Mouse (Mus musculus): ENCODE results near the gene Mcur1.

The Mcur1 gene

DNA sequence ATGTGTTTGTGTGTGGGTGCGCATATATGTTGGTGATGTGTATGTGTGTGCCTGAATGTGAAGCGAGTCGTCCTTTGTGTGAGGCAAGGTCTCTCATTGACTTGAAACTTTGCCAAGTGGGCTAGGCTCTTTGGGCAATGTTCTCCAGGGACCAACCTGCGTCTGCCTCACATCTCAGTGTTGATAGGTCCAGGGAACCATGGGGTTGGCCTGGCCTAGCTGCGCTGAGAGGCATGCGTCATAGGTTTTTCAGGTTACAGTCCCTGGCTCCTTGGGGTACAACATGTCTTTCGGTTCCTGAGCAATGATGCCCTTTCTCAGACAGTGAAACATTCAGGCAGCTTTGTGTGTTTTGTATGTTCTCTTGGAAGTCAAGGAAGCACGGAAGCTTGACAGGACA is 6.2 kb upstream of the Mcur1 start:
- in situ Hi-C loops (cut with MboI, MseI), result loop anchor here in 1 of 2 experiments (25.0 kb wide), 1 partner anchor 379 kb away; no protein-coding TSS in a partner anchor

DNA sequence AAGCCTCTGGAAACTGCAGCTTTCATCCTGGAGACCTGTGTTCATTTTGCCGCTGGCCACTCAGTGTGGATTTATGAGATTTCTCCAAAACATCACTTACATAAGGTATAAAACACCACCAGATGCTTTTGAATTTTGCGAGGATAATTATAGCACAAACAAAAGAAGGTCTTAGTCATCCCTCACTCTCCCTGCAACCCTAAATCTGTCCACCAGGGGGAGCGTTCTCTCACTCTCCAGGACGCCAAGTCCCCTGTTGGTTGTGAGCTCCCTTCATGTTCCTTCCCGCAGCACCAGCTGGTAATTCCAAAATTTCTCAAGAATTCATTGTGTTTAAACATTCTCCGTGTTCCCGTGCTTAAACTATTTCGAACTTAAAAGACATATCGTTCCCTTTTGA is 5.4 kb upstream of the Mcur1 start:
- in situ Hi-C loops (cut with MboI, MseI), result loop anchor here in 1 of 2 experiments (25.0 kb wide), 1 partner anchor 378 kb away; no protein-coding TSS in a partner anchor

DNA sequence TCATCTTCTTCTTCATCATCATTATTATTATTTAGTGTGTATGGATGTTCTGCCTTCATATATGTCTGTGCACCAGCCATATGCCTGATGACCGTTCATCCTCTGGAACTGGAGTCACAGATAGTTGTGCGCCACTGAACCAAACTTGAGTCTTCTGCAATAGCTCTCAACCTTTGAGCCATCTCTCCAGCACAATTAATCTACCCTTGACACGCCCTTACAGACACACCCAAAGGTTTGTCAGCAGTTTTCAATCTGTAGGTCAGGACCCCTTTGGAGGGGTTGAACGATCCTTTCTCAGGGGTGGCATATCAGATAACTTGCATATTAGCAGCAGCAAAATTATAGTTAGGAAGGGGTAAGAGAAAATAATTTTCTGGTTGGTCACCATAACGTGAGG is 4.7 kb upstream of the Mcur1 start:
- in situ Hi-C loops (cut with MboI, MseI), result loop anchor here in 1 of 2 experiments (25.0 kb wide), 1 partner anchor 377 kb away; no protein-coding TSS in a partner anchor

DNA sequence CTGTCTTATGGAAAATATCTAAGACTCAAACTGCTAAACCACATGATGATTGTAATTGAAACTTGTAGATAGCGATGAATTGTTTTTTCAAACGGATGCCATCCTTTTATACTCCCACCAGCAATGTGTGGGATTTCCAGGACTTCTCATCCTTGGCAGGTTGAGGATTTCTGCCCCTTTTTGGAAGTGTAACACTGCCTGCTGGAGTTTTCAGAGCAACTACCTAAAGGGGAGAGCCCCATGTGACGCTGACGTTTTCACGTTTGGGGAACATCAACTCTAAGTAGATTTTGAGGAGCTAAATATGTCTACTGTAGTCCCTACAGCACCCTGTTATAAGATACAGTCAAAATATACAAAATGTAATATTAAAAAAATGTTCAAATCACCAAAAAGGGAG is 2.7 kb upstream of the Mcur1 start:
- in situ Hi-C loops (cut with MboI, MseI), result loop anchor here in 1 of 2 experiments (25.0 kb wide), 1 partner anchor 375 kb away; no protein-coding TSS in a partner anchor

DNA sequence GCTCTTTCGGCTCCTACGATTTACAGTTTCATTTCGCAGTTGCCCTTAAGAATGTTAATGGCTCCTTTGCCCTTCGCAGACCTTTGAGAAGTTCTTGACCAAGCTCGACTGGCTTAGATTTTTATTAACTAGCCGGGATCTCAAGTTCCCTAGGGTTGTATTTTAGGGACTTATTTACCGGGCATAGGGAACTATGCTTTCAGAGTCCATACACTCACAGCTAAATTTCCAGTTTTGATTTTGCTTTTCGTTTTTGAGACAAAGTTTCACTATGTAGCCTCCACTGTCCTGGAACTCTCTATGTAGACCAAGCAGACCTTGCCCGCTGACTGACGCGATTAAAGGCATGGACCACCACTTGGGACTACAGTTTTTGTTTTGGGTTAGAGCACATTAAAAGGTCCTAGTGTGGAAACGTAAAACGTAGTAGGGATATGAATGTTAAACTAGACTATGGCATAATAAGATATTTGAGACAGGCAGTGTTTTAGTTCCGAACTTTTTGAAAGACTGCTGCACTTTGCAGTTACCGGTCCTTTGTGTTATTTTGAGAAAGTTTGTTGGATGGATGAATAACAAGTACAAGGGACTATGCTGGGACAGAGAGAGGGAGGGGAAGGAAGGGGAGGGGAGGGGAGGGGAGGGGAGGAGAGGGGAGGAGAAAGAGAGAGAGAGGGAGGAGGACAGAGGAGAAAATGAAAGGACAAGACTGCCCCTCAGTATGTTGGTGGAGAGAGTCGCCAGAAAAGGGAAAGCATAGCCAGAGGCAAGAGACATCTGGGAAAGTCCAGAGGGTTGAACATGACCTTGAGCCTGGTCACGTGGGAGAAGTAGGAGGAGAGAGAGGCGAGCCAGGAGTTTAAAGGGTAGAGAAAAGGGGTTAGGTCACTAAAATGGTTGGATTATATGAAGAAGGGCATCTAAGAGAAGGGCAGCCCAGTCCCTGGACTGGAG is 744 bp upstream of the Mcur1 start:
- in situ Hi-C loops (cut with MboI, MseI), result loop anchor here in 1 of 2 experiments (25.0 kb wide), 1 partner anchor 373 kb away; no protein-coding TSS in a partner anchor

DNA sequence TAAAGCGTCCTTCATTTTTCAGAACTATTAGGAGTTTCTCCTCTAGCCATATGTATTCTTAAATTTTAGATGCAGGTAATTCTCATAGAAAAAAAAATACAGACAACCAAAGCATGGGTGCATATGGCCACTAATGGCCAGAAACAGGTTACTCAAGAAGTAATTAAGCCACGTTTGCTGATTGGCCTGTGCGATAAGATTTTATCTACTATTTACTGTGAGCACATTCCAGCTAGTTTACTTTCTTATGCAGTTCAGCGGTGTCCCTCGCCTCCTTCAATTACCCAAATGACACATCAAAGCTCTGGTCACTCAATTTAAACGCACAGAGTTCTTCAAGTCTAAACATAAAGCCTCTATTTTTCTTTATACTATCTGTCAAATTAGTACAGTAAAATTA is 1.0 kb downstream of the Mcur1 start:
- in situ Hi-C loops (cut with MboI, MseI), result loop anchor here (5.0 to 25.0 kb wide), 4 partner anchors 77 to 384 kb away; partner anchors contain the start of genes Ranbp9 (in 1 of the 2) and Tbc1d7 (in 1 of the 2)

DNA sequence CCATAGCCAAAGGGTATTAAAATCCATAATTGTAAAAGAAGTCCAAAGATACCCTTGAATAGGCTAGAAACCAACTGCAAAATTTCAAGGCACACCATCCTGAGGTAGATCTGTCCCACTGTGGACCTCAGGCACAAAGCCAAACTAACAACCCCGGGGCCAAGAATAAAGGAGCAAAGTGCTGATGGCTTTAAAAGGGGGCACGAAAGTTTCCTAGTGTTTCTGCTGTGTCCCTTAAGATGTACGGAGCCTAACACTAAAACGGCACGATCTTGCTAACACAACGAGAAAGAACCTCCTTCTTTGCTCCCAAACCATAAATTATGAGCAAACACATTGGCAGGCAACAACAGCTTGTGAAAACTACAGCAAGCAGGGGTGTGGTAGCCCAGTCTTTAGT is 1.6 kb downstream of the Mcur1 start:
- in situ Hi-C loops (cut with MboI, MseI), result loop anchor here (5.0 to 25.0 kb wide), 4 partner anchors 76 to 384 kb away; partner anchors contain the start of genes Ranbp9 (in 1 of the 2) and Tbc1d7 (in 1 of the 2)

DNA sequence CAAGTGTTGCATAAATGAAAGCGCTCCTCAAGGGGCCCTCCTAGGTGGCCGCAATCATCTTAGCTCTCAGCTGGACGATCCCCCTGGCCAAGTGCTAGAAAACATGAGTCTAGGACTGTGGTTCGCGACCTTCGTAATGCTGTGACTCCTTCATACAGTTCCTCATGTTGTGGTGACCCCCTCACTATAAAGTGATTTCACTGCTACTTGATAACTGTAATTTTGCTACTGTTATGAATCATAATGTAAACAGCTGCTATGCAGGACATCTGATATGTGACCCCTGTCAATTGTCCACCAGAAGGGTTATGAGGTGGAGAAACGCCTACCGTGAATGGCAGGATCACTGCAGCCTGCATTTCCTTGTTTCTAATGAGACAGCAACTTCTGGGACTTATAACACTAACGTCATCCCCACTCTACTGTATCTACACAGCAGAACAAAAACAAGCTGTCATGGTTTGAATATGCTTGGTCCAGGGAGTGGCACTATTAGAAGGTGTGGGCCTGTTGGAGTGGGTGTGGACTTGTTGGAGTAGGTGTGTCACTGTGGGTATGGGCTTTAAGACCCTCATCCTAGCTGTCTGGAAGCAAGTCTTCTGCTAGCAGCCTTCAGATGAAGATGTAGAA is 3.0 kb downstream of the Mcur1 start:
- in situ Hi-C loops (cut with MboI, MseI), result loop anchor here (5.0 to 25.0 kb wide), 4 partner anchors 75 to 382 kb away; partner anchors contain the start of genes Ranbp9 (in 1 of the 2) and Tbc1d7 (in 1 of the 2)

DNA sequence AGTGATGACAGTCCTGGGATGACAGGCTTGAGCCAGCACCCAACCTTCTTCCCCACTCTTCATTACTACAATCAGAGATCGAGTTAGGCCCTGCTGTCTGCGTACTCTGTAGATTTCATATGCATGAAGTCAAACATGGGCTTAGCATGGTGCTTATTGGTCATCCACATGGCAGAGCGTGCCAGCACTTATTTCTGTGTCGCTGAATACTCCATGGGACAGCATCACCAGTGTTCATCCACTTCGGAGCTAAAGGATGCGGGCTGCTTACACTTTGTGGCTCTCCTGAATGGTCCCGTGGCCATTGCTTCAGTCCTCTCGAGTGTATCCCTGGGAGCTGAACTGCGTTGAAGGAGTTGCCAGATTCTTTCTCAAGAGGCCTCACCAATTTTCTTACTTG is 4.7 kb downstream of the Mcur1 start:
- in situ Hi-C loops (cut with MboI, MseI), result loop anchor here (5.0 to 25.0 kb wide), 4 partner anchors 73 to 381 kb away; partner anchors contain the start of genes Ranbp9 (in 1 of the 2) and Tbc1d7 (in 1 of the 2)

DNA sequence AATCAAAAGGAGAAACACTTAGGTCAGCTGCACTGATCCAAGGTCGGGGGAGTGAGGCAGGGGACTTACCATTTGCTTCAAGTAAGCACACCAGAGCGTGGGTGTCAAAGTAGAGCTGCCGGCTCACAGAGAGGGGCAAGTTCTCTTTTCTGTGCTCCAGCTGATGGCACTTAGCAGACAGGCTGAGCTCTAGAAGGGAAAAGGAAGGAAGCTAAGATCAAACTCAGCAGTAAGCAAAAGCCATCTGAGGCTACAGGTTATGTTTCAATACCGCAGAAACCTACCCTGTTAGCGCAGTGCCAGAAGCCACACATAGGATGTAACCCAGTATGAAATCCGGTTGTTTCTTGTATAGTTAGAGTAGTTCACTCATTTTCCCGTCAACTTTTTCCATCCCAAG is 5.2 kb downstream of the Mcur1 start:
- in situ Hi-C loops (cut with MboI, MseI), result loop anchor here (5.0 to 25.0 kb wide), 4 partner anchors 73 to 380 kb away; partner anchors contain the start of genes Ranbp9 (in 1 of the 2) and Tbc1d7 (in 1 of the 2)

DNA sequence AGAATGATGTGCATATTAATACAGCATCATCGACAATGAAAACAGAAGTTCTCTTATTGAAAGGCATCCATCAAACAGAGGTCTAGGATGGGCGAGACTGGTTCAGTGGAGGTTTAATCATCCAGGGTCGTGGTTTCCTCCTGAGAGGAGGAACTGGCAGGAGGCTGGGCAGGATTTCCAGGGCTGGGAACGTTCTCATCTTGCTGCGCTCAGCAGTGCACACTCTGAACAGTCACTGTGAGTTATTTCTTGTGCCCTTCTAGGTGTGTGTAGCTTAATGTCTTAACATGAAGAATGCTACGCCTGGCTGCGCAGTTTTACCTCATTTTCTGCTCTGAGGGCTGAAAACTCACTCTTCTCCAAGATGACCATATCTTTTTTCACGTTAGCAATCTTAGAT is 9.3 kb downstream of the Mcur1 start:
- in situ Hi-C loops (cut with MboI, MseI), result loop anchor here (10.0 to 25.0 kb wide), 3 partner anchors 146 to 376 kb away; partner anchors contain the start of gene Tbc1d7 (in 1 of the 2)

DNA sequence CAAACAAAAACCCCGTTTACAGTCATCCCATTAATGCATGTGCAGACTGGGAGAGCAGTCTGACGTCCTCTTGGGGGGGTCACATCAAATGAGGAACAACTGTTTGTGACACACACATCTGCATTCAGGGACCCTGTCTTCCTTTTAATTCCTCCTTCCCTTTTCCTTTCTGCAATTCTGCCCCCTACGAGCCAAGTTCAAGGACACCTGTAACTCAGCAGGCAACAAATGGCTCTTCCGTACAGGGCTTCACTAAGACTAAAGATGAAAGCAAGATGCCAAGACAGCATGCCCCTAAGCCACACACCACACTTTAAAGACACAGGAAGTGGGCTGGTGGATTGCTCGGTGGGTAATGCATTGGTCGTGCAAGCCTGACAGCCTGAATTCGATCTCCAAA is 10.1 kb downstream of the Mcur1 start:
- in situ Hi-C loops (cut with MboI, MseI), result loop anchor here (10.0 to 25.0 kb wide), 3 partner anchors 145 to 375 kb away; partner anchors contain the start of gene Tbc1d7 (in 1 of the 2)

DNA sequence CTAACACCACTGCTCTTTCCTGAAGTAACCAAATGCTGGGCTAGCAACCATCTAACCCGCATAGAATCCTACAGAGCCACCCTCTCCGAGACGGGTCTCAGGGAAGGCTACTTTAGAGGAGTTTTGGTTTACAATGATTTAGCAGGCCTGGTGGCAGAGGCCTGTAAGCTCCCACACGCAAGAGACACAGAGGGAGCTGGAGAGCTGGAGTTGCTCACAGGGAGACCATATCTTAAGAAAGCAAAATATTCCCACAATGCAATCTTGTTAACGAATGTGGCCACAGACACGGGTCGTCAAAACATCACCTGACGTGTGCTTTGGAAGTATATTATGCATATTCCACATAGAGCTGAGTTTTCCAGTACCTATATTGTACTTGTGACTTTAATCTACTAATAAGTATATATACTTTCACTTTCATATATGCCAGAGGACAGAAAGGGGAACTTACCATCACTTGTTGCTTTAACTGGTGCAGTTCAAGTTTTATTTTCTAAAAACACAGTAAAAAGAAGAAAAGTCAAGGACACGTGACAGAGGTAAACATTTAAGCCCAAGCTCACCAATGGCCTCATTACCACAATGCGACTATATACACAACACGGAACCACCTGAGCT is 10.8 kb downstream of the Mcur1 start:
- in situ Hi-C loops (cut with MboI, MseI), result no loop called here

DNA sequence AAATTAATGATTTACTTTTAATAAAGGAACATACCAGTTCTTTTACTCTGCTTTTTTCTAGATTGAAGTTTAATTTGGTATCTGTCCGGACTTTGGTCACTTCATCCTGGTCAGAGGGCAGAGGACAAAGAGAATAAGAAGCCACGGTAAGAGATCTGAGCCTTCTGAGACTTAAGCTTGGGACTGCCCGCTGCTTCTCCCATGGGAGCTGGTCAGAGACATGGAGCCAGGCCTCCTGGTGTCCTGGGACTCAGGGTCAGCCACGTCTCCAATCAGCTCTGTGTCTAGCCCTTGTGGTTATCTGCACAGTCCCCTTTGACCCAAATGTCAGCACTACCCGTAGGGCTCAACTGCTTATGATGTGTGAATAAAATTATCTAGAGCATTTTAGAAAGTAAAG is 11.4 kb downstream of the Mcur1 start:
- in situ Hi-C loops (cut with MboI, MseI), result no loop called here

DNA sequence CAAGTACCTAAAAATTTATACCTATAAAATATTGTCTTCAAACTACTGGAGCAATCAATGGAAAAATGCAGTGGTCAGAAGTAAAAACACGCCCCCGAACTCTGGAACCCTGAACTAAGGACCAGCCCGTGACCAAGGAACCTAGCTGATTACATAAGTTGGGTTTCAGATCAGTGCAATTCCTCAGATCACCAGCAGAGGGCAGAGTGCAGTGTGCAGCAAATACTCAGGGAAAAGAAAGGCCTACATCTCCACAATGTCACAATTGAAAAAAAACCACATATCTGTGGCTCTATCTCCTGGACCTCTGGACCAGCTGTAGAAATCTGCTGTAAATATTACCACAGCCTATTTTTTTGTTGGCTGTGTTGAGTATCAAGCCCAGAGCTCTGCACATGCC is 13.1 kb downstream of the Mcur1 start:
- in situ Hi-C loops (cut with MboI, MseI), result no loop called here

DNA sequence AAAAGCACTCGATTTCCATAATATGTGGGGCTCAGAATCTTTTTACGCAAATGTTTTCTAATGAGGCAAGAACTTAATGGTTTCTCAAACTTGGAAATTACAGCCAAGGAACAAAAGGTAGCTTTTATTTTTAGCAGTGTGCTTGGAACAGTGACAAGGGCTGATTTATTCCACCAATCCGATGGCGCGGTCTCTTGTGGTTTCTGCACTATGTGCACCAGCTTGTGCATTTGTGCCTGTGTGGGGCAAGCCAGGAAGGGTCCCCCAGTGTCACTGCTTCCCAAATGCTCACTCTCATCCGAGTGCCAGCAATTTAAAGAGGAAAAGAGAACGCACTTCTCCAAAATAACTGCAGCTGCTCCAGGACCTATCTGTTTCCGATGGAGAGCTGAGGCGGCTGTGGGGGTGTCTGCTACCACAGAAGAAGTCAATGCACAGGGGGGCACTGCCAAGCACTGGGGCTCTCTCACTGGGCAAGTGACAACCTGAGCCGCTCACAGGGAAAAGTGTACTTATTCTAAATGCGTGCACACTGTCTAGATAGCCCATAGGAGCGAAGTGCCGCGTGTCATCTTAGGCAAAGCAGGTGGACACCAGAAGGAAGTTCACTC is 19.7 kb downstream of the Mcur1 start:
- in situ Hi-C loops (cut with MboI, MseI), result no loop called here

DNA sequence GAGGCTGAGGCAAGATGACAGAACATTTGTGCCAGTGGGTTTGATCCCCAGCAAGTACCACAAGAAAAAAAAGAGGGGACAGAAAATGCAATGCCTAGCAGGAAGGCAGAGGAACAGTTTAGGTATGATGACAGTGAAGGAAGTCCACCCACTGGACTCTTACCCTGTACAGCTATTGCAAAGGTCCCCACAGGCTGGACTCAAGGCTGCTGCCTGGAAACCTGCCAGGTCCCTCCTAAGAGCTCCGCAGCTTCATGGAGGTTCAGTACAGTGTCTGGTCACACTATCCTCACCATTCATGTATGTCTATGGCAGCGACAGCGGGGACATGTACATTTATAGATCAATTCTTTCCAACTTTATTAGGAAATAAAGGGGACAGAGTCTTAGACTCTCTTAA is 20.6 kb downstream of the Mcur1 start:
- in situ Hi-C loops (cut with MboI, MseI), result no loop called here

DNA sequence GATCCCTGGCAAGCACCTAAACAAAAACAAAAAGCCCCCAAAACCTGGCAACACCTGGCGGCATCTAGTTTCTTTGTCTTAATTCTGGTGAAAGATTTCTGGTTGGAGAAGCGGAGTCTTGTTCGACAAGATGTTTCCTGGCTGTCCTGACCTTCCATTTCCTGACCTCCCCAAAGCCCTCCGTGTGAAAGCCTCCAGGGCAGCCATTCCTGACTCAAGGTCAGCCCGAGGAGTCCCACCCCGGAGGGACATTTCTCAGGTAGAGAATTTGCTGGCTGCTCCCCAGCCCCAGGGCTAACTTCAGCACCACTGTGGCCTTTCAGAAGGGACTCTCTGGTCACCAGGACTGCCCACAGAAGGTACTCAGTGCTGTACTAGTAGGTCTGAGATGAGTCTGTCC is 22.1 kb downstream of the Mcur1 start:
- in situ Hi-C loops (cut with MboI, MseI), result no loop called here

DNA sequence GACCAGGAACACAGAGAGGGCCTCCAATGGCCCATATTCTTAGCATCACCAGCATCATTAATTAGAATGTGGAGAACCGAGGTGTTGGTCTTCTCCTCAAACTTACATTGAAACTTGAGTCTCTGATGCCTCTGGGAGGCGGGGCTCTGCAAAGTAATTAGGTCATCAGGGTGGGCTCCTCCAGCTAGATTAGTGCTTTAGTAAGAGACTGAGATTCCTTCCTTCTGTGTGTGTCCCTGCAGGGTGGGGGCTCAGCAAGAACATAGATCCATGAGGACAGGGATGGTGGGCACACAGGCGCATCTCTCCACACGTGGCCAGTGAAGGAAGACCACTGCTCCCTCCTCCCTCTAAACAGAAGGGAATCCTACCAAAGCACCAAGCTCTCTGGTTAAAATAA is 26.0 kb downstream of the Mcur1 start:
- in situ Hi-C loops (cut with MboI, MseI), result no loop called here

DNA sequence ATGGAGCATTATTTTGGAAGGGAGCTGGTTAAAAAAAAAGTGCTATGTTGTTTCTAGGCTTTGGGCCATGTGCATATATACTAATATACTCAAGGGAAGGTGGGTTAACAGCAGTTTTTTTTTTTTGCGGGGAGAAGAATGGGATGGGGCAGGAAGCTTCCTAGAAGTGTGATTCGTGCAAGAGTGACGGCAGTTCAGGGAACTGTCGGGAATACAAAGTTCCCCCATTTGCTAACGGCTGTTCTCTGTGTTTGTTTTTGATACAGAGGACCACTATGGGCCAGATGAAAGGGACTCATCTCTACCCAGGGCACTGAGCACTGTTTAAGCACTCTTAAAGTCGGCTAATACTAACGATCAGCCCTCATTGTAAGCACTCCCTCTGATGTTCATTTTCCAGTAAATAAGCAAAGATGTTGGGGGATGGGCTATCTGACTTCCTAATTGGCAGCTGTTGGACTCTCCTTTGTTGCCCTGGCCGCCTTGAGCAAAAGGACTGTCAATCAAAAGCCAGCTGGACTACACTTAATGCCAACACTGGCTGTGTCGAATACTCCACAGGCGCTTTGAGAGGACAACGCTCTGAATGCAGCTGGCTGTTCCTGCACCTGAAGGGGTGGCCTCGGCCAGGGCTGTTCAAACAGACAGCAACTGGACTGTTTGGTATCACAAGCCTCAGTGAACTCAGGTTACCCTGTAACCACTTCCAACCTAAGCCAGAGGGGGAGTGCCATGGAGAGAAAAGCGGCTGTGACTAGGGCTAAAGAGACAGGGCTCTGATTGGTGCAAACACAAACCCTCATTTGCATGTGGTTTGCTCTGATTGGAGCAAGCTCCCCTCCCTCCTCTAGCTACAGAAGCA is 28.9 kb downstream of the Mcur1 start:
- in situ Hi-C loops (cut with MboI, MseI), result no loop called here
